Mouse (Mus musculus) fibroblast of lung, adult 2 months (primary cell): ENCODE data around the gene Car8.
"Not testable (repeated sequence)": the region's sequence is repeated elsewhere in the genome, so short reads cannot be mapped to it uniquely, and the experiment has no call there.

Experiments used
- DNase-seq: peaks from one replicate; pipeline ENCODE4 v3.0.0-alpha.2; 2011; ENCODE audit warnings: low read depth

The Car8 gene

GRCm38 (mm10) chr4:8203367-8203766 lies 35.5 kb downstream of the Car8 start:
- DNase-seq: no peak

- no peak for DNase-seq
Observed at GRCm38 (mm10) chr4:8201631-8202030, 37.2 kb downstream of the Car8 start.

GRCm38 (mm10) chr4:8200081-8200480 lies 38.8 kb downstream of the Car8 start:
- no peak for DNase-seq

GRCm38 (mm10) chr4:8198033-8198432 lies 40.8 kb downstream of the Car8 start:
- DNase-seq: no peak

- DNase-seq: no peak
Observed at GRCm38 (mm10) chr4:8190441-8190840, 48.4 kb downstream of the Car8 start.

- DNase-seq: no peak
Observed at GRCm38 (mm10) chr4:8186921-8187687, 51.7 kb downstream of the Car8 start.

GRCm38 (mm10) chr4:8180576-8180975 lies 58.3 kb downstream of the Car8 start:
- DNase-seq: no peak

- no peak for DNase-seq
Observed at GRCm38 (mm10) chr4:8154589-8155198, 84.1 kb downstream of the Car8 start.

- not testable (repeated sequence) for DNase-seq
Observed at GRCm38 (mm10) chr4:8153926-8154325, 84.9 kb downstream of the Car8 start.

GRCm38 (mm10) chr4:8137403-8137802 lies 101.4 kb downstream of the Car8 start:
- no peak for DNase-seq

- DNase-seq: no peak
Observed at GRCm38 (mm10) chr4:8132024-8132423, 106.8 kb downstream of the Car8 start.

GRCm38 (mm10) chr4:8113558-8113957 lies 125.3 kb downstream of the Car8 start:
- DNase-seq: no peak

- DNase-seq: no peak
Observed at GRCm38 (mm10) chr4:8111891-8112290, 127.0 kb downstream of the Car8 start.

- no peak for DNase-seq
Observed at GRCm38 (mm10) chr4:8109906-8110567, 128.8 kb downstream of the Car8 start.

- DNase-seq: no peak
Observed at GRCm38 (mm10) chr4:8101466-8101865, 137.4 kb downstream of the Car8 start.

- DNase-seq: no peak
Observed at GRCm38 (mm10) chr4:8098084-8098483, 140.8 kb downstream of the Car8 start.

- DNase-seq: no peak
Observed at GRCm38 (mm10) chr4:8097683-8098082, 141.2 kb downstream of the Car8 start.

GRCm38 (mm10) chr4:8093566-8093965 lies 145.3 kb downstream of the Car8 start:
- DNase-seq: not testable (repeated sequence)
